Mouse (Mus musculus): ENCODE measurements around the gene Ankrd10. TPM values are rescaled to one million over a fixed set of nuclear protein-coding genes. Genes with fewer than 3 reads are reported as not detected.
"Not testable (repeated sequence)": the region's sequence is repeated elsewhere in the genome, so short reads cannot be mapped to it uniquely, and the experiment has no call there.

Gene Ankrd10
- 58.8 and 66.0 TPM in 2 replicates for polyA plus RNA-seq (2012; rRNA removed)

DNA sequence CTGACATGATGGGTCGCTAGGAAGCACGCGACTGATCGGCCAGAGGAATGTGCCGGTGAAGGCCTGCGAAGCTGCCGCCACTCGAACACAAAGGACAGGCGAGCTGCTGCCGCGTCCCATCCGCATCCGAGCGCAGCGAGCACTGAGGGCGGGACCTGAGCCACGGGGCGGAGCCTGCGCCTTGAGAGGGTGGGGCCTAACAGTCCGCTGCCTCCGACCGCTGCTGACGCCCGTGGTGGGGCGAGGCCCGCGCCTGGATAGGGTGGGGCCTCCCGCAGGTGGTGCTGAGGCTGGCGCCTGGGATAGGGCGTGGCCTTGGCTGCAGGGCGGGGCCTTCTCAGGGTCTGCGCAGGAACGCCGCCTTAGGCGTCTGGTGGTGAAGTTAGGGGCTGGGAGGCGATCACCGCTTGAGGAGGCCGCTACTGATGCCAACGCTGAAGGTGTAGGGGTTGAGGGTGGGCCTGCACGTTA lies at the start of gene Ankrd10:
Gene Ankrd10 (minus strand): TSS at position 147 of the 471 bp plus-strand sequence.
- DNase-seq (ENCODE audit: low read depth): no peak

DNA sequence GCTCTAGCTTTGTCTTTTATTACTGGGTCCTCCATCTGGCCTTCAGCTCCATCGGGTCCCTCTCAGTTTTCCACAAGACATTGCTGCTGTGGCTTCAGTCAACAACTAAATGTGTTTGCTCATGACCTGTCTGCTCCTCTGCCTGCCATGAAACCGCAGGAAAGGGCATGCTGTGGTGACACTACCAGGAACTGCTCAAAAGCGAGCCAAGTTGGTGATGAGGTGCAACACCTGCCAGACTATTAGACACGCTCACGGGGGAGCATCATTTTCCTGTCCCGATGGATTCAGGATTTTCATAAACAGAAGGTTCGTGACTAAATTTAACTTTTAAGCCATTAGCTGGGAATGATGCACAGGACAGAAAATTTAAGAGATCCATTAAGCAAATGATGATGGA lies 49.0 kb upstream of the Ankrd10 start:
- DNase-seq (ENCODE audit: low read depth): no peak

DNA sequence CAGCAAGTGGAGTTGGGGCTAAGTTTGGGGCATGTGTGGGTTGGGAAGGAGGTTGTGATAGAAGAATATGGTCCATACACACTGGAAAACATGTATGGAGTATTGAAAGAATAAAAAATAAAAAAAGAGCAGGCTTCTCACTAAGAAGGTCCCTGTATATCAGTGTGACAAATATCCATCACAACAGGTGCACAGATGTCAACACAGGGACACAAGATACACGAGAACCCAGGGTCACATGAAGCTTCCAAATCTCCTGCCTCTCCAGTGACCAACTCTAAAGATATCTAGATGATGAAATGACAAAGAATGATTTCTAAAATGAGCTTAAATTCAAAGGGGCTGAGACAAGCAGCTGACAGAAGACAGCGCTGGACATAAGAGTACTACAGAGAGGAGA lies 32.8 kb upstream of the Ankrd10 start:
- no peak for DNase-seq (ENCODE audit: low read depth)

DNA sequence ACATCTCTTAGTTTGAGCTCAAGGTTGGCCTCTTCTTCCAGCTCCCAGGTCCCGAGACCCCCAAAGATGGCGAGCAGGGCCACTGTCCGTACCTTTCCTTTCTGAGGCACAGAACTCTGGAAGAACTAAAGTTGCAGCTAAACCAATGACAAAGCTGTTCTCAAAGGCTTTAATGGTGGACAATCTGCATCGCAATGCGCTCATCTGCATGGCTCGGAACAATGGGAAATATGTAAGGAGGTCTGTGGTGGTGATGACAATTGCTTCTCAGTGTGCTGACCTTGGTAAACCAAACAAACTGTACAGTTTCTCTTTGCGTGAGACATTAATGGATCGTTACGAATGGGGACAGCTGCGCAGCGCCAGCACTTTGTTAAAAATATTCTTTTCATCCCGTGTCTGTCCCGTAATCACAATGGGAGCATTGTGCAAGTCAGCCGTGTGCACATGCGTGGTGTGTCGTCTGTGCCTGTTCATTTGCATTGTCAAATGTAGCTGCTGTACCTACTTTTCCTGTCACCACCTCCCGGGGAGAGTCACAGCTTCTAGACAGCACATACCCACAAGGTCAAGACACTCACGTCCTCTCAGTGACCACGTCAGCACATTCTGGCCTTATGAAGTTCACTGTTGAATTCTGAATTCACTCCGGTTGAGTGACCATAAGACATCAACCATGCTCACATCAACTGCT lies 30.6 kb upstream of the Ankrd10 start:
- not testable (repeated sequence) for DNase-seq (ENCODE audit: low read depth)

DNA sequence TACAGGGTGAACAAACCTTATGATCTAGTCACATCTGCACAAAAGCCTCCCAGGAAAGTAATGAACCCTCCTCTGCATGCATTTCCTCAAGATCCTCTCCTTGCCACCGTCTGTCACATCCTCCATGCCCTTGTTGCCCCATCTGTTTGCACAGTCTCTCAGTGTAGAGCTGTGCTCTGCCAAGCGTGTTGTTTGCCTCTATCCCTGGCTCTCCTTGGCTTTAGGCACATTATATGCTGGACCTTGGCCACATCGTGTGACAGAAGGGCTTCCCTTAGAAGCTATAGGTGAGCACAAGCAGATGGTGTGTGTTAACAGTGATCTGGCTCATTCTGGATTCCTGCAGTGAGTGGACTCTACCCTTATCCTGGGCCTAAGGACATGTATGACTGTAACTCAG lies 26.4 kb upstream of the Ankrd10 start:
- DNase-seq (ENCODE audit: low read depth): no peak

DNA sequence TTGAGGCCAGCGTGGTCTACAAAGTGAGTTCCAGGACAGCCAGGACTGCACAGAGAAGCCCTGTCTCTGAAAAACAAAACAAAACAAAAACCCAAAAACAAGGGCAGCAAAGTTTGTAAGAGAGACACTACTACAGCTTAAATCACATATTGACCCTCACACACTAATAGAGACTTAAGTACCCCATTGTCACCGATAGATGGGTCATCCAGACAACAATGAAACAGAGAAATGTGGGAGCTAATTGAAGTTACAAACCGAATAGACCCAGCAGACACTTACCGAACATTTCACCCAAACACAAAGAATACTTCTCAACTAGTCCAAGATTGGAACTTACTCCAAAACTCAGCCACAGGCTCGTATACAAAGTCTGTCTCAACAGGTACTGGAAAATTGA lies 14.5 kb upstream of the Ankrd10 start:
- no peak for DNase-seq (ENCODE audit: low read depth)

DNA sequence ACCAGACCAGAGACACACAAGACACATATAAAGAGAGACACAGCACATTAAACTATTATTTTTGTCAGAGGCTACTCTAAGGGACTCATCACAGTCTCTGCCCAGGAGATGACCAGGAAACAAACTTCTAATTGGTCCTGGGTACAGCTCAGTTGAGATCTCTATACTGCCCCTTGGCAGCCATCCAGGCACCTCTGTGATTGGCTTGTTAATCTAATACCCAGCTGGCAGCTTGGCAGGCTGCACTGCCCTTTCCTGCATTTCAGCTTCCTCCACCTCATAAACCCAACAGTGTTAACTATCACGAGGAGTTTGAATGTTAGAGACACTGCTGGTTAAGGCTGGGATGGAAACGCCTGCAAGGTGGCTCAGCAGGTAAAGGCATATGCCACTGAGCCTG lies 7.6 kb upstream of the Ankrd10 start:
- DNase-seq (ENCODE audit: low read depth): no peak

DNA sequence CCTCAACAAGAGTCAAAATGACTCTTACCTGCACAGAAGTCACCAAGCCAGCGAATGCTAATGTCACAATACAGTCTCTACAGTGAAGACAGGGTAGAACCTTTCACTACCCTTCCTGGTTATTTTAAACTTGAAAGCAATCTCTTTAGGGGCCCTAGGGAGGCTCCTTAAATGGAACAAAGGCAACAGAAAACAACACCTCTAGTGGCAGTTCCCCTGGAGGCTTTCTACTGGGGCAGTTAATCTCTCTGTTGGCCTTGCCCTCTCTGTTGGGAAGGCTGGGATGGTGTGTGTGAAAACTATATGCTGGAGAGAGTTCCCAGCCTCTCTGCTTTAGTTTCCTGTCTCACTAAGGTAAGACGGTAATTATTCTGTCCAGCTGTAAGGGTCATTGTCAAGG lies 5.0 kb upstream of the Ankrd10 start:
- no peak for DNase-seq (ENCODE audit: low read depth)

DNA sequence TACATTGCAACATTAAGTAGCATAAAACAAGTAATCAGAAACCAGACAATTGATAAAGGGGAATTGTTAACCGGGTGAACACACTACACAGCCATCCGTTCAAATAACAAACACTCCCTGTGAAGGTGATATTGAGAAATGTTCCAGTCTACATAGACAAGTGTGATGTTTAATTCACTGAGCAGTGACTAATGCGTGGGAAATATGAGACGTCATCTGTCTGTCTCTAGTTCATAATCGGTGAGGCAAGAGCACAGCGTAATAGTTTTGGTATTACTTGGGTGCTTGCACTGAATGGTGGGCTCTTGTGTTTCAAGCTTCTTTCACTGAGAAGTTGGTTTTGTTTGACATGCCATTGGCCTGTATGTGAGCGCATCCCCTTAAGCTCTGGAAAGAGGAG lies 2.0 kb upstream of the Ankrd10 start:
- no peak for DNase-seq (ENCODE audit: low read depth)

DNA sequence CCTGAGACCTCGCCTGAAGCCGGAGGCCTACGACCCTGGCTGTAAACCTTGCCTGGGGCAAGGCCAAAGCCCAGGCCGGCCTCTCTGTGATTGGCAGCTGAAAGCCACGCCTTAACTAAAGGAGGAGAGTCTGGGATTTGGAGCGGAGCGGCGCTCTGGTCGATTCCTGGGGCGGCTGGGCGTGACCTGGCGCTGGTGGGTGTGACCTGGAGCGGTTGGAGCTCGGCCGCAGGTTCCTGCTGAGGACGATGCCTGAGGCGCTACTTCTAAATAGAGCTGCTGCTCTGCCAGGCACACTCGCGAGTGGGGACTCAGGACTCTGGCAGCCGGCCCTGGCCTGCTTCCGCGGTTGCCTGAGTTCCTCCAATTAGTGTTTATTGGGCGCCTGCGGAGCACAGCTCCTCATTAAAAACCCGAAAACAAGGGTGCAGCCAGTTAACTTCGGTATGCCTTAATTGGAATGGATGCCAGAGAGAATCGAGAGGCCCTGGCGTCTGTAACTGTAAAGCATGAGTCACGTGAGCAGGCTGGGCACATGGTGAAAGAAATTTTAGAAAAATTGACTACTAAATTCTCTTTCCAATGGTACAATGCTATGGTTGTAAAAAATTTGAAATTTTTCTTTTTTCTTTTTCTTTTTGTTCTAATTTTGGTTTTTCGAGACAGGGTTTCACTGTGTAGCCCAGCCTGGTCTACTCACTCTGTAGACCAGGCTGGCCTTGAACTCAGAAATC lies 934 bp upstream of the Ankrd10 start:
- no peak for DNase-seq (ENCODE audit: low read depth)

DNA sequence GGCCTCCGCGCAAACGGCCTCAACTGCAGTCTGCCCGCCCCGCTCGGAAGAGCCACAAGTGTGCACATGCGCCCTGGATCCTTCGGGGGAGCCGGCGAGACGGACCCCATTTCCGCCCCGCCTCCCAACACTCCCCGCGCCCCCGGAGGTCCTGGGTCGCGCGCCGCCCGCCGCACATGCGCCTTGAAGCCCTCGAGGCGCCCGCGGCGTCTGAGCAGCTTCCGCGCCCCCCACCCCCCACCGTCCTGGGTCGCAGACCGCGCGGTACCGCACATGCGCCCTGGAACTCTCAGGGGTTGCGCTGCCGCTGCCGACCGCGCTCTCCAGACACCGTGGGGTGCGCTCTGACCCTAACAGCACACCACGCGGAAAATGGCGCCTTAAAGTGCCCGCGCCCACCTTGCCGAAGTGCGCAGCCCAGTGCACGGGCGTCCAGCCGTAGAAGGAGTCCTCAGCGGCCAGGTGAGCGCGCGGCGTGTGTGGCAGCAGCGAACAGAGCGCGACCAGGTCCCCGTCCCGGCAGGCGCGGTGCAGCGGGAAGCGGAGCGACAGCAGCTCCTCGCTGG lies 462 bp downstream of the Ankrd10 start:
- DNase-seq (ENCODE audit: low read depth): no peak

DNA sequence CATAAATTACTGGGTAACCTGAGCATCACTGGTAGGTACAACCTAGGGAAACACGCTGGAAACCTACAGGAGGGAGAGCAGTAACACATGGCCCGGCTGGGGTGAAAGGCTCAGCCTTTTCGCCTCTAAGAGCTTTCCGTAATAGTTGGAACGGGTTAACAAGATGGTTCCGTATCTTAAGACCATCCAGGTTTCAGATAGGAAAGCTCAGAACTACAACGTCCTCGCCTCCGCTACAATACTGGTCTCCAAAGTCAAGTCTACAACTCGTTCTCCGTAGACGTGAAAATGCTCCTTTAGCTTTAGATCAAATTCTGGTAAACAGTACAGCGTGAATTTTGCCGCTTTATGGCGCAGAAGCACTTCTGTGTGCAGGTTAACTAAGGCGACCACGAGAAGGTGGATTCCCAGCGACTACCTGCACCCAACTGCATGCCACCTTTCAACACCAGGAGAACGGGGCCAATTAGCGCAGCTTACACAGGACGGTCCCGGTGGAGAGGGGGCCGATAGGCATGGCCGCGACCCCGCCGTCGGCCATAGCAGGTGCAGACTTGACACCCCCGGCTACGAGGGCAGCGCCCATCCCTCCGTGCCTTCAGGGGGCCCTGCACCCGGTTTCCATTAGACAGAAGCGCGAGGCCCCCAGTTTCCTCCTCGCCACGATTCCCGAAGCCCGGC lies 1.1 kb downstream of the Ankrd10 start:
- DNase-seq (ENCODE audit: low read depth): no peak

DNA sequence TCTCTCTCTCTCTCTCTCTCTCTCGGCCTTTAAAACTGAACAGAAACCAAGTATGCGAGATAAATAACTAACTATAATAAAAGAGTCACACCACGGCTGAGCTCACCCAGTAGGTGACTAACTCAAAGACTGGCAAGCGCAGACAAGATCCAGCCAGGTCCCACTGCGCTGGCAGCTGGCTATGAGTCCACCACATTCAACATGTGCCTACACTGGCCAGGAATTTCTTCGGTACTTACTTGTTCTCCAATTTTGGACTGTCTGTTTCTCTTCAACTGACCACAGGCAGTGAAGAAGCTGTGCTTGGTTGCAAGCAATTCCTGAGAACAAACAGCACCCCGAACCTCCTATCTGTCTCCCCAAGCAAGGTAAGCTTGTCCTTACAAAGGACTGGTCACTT lies 2.1 kb downstream of the Ankrd10 start:
- DNase-seq (ENCODE audit: low read depth): no peak

DNA sequence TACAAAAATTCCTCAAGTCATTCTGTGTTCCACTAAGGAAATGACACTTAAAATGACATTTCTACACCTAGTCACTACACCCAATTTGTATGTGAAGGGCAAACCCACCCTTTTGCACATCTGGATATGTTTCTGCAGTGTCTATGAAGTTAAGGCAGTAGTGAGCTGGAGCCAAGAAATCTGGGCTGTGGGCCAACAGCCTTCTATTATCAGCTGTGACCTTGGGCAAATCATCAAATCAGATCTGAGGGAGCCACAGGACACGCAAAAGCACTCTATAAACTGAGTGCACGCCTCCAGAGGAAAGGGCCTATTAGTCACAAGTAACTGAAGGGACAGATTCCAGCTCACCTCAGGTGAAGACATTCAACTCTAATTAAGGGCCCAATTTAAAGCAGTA lies 3.2 kb downstream of the Ankrd10 start:
- DNase-seq (ENCODE audit: low read depth): no peak

DNA sequence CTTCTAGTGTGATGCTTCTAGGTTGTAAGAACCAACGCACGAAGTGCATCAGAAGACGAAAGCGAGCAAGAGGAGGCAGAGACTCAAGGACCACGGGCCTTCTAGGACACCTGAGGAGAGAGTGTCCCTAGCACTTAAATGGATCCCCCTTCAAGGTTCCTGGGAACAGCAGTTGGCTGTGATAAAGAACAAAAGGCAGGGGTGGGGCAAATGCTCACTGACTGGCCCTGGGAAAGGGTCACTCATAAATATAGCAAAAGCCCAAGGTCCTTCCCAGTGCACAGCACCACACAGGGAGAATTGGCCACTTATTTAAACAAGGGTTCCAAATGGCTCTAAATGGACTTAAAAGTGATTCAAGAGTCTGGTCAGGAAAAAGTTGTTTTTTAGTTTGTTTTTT lies 6.4 kb downstream of the Ankrd10 start:
- no peak for DNase-seq (ENCODE audit: low read depth)

DNA sequence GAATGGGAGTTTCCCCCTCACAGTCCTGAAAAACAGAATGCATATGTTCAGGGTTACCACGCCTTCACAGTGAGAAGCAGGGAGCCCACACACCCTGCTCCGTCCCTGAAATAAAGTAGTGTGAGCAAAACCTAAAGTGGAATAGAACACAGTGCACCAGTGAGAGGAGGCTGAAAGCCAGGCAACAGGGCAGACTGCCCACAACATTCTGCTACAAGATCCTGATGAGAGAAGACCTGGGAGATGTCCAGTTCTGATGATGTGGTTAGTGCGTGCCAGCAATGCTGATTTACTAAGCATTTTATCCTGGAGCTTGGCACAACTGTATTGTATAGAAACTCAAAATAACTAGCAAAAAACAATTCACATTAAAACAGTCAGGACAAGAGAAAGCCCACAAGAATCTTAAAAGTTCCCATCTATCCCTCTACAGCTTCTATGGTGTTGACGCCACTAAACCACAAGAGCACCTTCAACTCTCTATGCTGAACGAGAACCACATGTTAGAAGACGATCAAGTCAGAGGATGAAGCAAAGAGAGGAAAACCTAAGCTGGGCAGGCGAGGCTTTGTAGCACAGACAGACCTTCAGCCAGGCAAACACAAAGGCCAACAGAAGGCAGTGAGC lies 6.9 kb downstream of the Ankrd10 start:
- DNase-seq (ENCODE audit: low read depth): no peak

DNA sequence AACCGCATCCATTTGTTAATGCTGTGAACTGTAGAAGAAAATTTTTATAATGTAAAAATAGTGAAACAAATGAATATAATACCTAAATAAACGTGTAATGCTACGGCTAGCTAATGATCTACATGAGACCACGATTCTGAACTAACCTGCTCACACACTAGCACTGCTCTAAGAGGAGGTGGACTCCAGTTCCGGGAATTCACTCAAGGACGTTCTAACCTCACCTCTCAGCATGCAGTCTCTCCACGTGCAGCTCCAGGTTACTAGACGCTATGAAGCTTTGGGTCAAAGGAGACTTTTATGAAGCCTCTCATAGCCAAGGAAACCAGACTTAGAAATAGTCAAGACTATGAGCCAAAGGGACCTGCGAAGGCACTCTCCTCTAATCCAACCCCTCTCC lies 7.8 kb downstream of the Ankrd10 start:
- no peak for DNase-seq (ENCODE audit: low read depth)

DNA sequence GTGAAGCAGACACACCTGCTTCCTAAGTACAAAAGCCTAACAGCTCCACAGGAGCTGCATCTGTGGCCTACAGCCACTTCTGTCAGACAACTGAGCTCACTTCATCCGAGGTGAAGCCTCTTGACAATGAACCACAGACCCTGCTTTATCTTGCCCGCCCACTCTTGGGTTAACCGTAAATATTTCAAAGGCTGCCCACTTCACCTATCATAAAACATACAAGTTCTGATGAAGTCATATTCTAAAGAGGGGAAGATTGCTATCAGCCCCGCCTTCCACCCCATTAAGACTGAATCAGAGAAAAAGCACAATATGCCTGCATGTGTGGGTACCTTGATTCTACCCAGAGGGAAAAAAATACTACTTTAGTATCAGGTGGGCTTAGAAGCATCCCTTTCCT lies 10.5 kb downstream of the Ankrd10 start:
- DNase-seq (ENCODE audit: low read depth): no peak

DNA sequence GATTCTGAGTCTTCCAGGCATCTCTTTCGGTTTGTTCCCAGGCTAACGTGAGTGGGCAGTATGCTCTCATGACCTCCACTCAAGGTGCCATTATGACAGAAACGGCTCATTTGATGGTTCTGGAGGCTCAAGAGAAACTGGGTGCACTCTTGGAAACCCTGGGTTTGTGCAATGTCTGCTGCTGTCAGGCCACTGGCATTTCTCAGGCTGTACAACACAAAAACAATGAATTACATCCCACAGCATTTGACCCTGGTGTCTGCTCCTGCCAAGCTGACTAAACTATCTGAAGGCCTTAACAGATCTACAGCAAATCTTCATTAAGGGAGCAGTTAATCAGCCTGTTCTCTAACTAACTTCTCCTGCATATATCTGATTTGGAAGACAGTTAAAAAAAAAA lies 16.5 kb downstream of the Ankrd10 start:
- DNase-seq (ENCODE audit: low read depth): no peak

DNA sequence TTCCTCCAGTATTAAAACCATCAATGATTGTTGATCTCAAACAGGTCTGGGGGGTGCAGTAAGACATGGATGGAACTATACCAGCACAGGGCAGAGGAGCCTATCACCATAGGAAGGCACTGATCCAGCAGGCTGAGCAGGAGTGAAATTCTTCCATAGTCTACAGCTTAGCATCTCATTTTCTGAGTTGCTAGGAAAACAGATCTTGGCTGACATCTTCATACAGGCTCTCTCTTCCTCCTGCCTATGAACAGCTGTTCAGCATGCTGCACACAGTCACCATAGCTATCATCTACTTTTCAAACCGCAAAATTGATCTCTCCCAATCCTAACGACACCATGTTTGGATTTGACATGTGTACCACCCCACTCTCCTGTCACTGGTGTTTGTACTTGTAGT lies 17.5 kb downstream of the Ankrd10 start:
- no peak for DNase-seq (ENCODE audit: low read depth)

DNA sequence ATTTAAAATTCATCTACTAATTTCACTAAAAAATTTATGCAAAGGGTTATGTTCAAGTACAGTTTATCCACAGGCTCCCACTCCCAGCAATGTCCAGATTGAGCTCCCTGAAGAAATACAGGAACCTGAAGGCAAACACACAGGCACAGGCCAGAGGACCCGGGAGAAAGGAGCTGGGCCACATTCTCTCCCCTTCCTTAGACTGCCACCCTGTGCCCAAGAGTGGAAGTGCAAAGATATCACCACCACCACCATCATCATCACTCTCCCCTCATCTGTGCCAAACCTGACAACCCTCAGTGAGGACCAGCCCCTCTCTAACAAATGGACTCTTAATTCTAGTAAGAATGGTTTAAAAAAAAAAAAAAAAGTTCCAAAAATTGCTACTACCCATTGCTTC lies 19.3 kb downstream of the Ankrd10 start:
- DNase-seq (ENCODE audit: low read depth): no peak

Data from gonadal fat pad, adult 2 months (tissue).